Mouse (Mus musculus): Measurements from ENCODE around the gene Pcgf5.

DNA sequence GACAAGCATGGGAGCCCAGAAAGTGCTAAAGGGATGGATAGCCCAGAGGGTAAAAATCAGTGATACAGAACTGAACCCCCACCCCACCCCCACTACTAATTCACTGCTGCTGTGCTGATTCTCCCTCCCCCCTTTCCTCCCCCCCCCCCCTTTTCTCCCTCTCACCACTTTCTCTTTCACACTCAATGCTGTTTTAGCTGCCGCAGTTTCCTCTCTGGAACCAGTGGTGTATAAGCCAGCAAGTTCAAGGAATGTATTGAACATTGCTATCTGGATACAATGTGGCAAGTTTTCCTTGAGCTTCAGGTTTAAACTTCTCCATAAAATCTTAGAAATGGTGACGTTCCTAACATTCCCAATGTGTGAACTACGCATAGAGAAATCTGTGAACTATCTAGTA is 34.8 kb downstream of the Pcgf5 start:
- TF ChIP-seq MAX (IDR thresholded peaks at IDR 0.05) (no peak), MYOD1 (IDR thresholded peaks at IDR 0.05; ENCODE audit: control insufficient read depth, insufficient read length, low read depth) (no peak)

Data from C2C12 (cell line).